Mouse (Mus musculus): ENCODE measurements around the gene Gm47985. TPM values are rescaled to one million over a fixed set of nuclear protein-coding genes. Genes with fewer than 3 reads are reported as not detected.

Gene Gm47985
- polyA plus RNA-seq, 1 experiment from 2014 or later = 0.23 TPM

GRCm38 (mm10) chr1:151157963-151158856, 24.1 kb upstream of the Gm47985 start:
- no peak overlapping the region for H3K9ac ChIP-seq
- peaks cover 12% of the 10 kb centered on the region for H3K4me1 ChIP-seq (replicated peaks)
- H3K4me3 ChIP-seq = no peak overlapping the region
- H3K9me3 ChIP-seq = no peaks in the 10 kb centered on the region
- H3K27ac ChIP-seq = 0 out of 2 replicates have a peak overlapping the region, but pooled peaks have one; percentile 40
- peak; percentile 75 for ATAC-seq (ENCODE audit: low FRiP score)
- no peaks in the 10 kb centered on the region for H3K36me3 ChIP-seq
- H3K27me3 ChIP-seq = no peaks in the 10 kb centered on the region
- WGBS = 27% methylated on average over 9 of the region's 9 CpGs
- H3K4me2 ChIP-seq = no peak overlapping the region

- peaks cover 12% of the 10 kb centered on the region for H3K4me1 ChIP-seq (replicated peaks)
- no peak overlapping the region for H3K4me2 ChIP-seq
- H3K27me3 ChIP-seq = no peaks in the 10 kb centered on the region
- no peak for ATAC-seq (ENCODE audit: low FRiP score)
- H3K27ac ChIP-seq = no peak overlapping the region
- no peak overlapping the region for H3K4me3 ChIP-seq
- H3K9ac ChIP-seq = no peak overlapping the region
- H3K9me3 ChIP-seq = no peaks in the 10 kb centered on the region
- no peaks in the 10 kb centered on the region for H3K36me3 ChIP-seq
- 86% methylated on average over 2 of the region's 2 CpGs for WGBS
These were observed 23.4 kb upstream of the Gm47985 start for GRCm38 (mm10) chr1:151158857-151159510.

GRCm38 (mm10) chr1:151166031-151166430, 16.3 kb upstream of the Gm47985 start:
- no peak for ATAC-seq (ENCODE audit: low FRiP score)
- Histone ChIP-seq H3K4me1 (replicated peaks) (peaks cover 15% of the 10 kb centered on the region), H3K9ac (no peak overlapping the region), H3K27ac (no peak overlapping the region), H3K27me3 (no peaks in the 10 kb centered on the region; the same call in 1 of the 2 replicates), H3K36me3 (no peaks in the 10 kb centered on the region), H3K4me3 (no peak overlapping the region), H3K4me2 (no peak overlapping the region), H3K9me3 (no peaks in the 10 kb centered on the region)
- 32% methylated on average over 8 of the region's 8 CpGs for WGBS

DNA sequence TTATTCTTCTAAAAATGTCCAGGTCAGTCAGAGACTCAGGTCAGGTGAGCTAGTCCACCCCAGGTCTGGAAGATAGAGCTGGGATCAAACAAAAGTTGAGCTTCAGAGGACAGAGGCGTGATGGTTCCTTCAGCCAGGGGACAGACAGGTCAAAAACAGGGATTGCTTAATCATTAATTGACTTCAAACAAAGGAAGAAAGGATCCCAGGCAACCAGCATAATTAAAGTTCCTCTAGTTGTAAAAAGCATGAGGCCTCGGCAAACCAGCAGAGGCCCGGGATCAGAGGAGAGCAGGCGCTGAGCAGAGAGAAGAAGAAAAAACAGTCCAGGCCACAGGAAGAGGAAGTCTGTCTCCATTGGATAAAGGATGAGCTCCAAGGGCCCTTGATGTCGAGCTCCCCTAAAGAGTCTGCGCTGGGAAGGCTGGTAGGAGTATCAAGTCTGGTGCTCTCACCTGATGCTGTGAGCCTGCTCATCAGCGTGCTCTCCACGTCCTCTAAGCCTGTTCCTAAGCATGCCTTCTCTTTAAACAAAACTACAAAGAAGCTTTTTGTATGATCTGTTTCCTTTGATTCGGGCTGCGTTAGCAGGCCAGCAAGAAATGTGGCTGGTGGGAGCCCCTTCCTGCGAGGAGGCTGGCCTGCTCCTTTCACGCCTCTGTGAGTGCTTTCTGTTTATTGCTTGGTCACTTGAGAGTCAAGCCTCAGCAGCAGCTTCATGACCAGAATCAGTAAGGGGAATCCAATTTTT, 14.9 kb upstream of the Gm47985 start:
- 0 out of 2 replicates have a peak overlapping the region, but pooled peaks have one; percentile 13 for H3K27ac ChIP-seq
- peak; percentile 70 for ATAC-seq (ENCODE audit: low FRiP score)
- WGBS = 16% methylated on average over 12 of the region's 12 CpGs
- no peaks in the 10 kb centered on the region for H3K9me3 ChIP-seq
- H3K27me3 ChIP-seq = no peaks in the 10 kb centered on the region; the same call in 1 of the 2 replicates
- no peak overlapping the region for H3K9ac ChIP-seq
- H3K4me2 ChIP-seq = no peak overlapping the region
- H3K4me1 ChIP-seq (replicated peaks) = peaks cover 15% of the 10 kb centered on the region
- no peaks in the 10 kb centered on the region for H3K36me3 ChIP-seq
- H3K4me3 ChIP-seq = no peak overlapping the region

- no peak for ATAC-seq (ENCODE audit: low FRiP score)
- H3K27ac ChIP-seq = no peak overlapping the region
- no peak overlapping the region for H3K4me2 ChIP-seq
- no peak overlapping the region for H3K9ac ChIP-seq
- no peaks in the 10 kb centered on the region; the same call in 1 of the 2 replicates for H3K27me3 ChIP-seq
- no peak overlapping the region for H3K4me3 ChIP-seq
- no peaks in the 10 kb centered on the region for H3K9me3 ChIP-seq
- H3K4me1 ChIP-seq (replicated peaks) = peaks cover 15% of the 10 kb centered on the region
- 71% methylated on average over 3 of the region's 3 CpGs for WGBS
- H3K36me3 ChIP-seq = no peaks in the 10 kb centered on the region
These were observed 13.7 kb upstream of the Gm47985 start for GRCm38 (mm10) chr1:151168637-151169036.

DNA sequence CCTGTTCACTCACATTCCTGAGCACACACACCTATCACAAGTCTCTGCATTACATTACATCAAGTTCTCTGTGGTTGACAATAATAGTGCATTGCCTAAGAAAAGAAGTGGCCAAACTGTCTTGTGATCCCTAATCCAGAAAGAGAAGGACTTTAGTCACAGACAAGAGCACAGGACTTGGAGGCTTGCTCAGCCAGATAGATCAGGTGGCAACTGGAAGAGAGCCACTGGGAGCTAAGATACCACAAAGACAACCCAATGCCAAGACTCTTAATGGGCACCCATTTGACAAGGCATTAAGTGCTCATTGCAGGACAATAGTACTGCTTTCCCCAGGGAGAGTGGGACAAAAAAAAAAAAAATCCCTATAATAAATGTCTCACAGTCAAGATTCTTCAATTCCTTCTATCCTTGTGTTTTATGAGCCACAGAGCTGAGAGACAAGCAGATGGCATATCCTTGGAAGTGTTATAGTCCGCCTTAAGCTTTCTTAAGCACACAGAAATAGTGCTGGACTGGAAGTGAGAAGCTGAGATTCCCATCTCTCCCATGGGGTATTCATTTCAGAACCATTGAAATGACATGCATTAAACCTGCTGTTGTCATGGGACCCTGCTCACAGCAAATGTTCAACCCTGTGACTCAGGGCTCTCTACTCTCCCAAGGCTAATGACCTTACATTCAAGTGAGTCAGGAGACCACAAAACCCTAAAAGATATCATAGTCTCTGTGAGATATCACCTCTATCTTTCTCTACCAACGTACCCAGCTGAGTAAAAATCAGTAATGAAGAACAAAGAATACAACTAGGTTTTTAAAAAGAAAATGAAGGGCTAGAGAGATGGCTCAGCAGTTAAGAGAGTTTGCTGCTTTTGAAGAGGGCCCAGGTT, 10.5 kb upstream of the Gm47985 start:
- ATAC-seq (ENCODE audit: low FRiP score) = no peak
- Histone ChIP-seq H3K4me3 (no peak overlapping the region), H3K36me3 (no peaks in the 10 kb centered on the region), H3K27me3 (no peaks in the 10 kb centered on the region), H3K9me3 (no peaks in the 10 kb centered on the region), H3K9ac (no peak overlapping the region), H3K4me1 (replicated peaks) (peaks cover 12% of the 10 kb centered on the region), H3K4me2 (no peak overlapping the region), H3K27ac (no peak overlapping the region)
- WGBS = 83% methylated on average over 2 of the region's 2 CpGs

DNA sequence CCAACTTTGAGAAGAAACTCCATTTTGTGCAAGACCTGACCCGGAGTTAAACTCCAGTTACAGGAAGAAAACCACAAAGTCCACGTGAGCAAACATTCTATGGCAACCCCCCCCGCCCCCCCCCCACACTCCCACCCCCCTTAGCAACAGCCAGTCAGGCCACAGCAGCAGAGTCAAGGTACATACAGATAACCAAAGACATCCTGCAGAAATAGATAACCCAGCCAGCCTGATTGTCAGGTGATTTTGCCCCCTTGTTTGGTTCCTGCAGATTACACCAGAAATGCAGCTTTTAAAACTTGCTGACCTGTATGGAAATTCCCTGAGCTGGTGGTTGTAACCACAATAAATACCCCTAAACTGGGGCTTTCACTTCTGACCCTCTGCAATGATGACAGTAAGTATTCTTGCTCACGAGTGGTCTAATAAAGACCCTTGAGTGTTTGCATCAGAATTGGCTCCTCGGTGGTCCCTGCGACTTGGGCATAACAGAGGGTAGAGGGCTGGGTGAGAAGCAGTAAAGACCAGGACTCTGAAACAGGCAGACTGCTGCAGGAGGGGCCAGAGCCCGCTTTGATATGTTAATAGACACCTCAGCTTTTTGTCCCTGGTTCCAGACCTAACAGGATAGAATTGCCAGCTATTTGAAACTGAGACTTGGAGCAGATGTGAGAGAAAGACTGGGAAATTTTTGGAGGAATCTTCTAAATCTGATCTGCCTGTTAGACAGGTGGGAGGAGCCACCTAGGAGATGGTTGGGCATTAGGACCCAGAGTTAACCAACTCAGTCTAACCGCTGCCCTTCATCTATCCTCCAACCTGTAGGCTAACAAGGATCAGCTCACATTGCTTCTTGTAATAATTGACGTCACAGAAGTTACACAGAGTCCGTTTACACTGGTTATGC, 5.1 kb upstream of the Gm47985 start:
- WGBS = 2% methylated on average over 9 of the region's 10 CpGs
- Histone ChIP-seq H3K4me2 (peak overlapping the region; percentile 46), H3K4me1 (replicated peaks) (peaks cover 14% of the 10 kb centered on the region), H3K36me3 (no peaks in the 10 kb centered on the region), H3K9me3 (no peaks in the 10 kb centered on the region), H3K27ac (0 out of 2 replicates have a peak overlapping the region, but pooled peaks have one; percentile 24), H3K9ac (no peak overlapping the region), H3K27me3 (no peaks in the 10 kb centered on the region), H3K4me3 (peak overlapping the region; percentile 15)
- peak; percentile 77 for ATAC-seq (ENCODE audit: low FRiP score)

DNA sequence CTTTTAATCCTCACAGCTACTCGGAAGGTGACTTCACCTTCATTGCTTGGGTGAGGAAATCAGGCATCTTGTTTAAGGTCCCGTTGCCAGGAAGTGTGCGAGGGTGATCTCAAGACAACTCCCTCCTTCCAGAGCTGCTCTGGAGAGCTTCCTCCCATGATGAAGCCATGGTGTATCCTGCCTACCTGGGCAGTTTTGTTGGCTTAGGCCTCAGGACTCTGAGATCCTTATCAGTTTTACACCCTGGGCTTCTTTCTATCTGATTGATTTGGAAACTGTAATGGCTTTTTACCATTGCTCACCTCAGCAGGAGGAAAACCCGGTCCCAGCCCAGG, 4.4 kb upstream of the Gm47985 start:
- H3K4me2 ChIP-seq = peak overlapping the region; percentile 46
- no peak overlapping the region for H3K9ac ChIP-seq
- H3K27me3 ChIP-seq = no peaks in the 10 kb centered on the region
- no peak for ATAC-seq (ENCODE audit: low FRiP score)
- H3K36me3 ChIP-seq = no peaks in the 10 kb centered on the region
- peaks cover 14% of the 10 kb centered on the region for H3K4me1 ChIP-seq (replicated peaks)
- no peaks in the 10 kb centered on the region for H3K9me3 ChIP-seq
- peak overlapping the region; percentile 15 for H3K4me3 ChIP-seq
- 6% methylated on average over 4 of the region's 4 CpGs for WGBS
- H3K27ac ChIP-seq = peak overlapping the region; percentile 24; the same call in 1 of the 2 replicates

DNA sequence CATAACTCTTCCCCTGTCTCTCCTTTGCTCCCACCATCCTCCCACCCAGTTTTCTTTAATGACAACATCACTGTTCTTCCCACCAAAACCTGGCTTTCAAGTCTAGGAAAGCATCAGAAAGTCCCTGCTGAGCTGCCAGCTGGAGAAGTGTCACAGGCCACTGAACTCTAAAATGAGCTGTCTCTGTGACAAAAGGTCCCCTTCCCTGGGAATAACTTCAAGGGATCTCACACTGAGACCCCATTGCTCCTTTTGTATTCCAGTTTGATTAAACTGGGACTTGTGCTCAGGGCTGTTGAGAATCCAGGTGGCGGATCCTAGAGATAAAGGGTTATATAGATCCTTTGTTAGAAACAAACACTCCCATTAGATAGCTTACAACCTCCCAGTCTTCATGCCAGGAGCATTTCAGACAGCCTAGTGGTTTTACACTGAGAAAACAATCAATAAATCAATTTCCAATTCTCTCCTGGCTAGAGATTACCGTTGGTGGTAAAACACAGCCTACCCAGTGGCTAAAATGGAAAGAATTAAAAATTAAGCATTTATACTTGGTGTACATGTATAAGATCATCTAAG, 3.7 kb upstream of the Gm47985 start:
- ATAC-seq (ENCODE audit: low FRiP score) = peak; percentile 52
- 19% methylated on average over 2 of the region's 2 CpGs for WGBS
- Histone ChIP-seq H3K36me3 (no peaks in the 10 kb centered on the region), H3K9ac (no peak overlapping the region), H3K4me1 (replicated peaks) (peaks cover 14% of the 10 kb centered on the region), H3K9me3 (no peaks in the 10 kb centered on the region), H3K4me2 (no peak overlapping the region), H3K27ac (0 out of 2 replicates have a peak overlapping the region, but pooled peaks have one; percentile 30), H3K27me3 (no peaks in the 10 kb centered on the region), H3K4me3 (no peak overlapping the region)

- no peak for ATAC-seq (ENCODE audit: low FRiP score)
These were observed 2.2 kb upstream of the Gm47985 start for GRCm38 (mm10) chr1:151180167-151180566.

More at GRCm38 (mm10) chr1:151180167-151180566, 2.2 kb upstream of the Gm47985 start:
- peaks cover 14% of the 10 kb centered on the region for H3K4me1 ChIP-seq (replicated peaks)
- H3K36me3 ChIP-seq = no peaks in the 10 kb centered on the region
- H3K4me3 ChIP-seq = no peak overlapping the region
- no peaks in the 10 kb centered on the region for H3K27me3 ChIP-seq
- H3K9me3 ChIP-seq = no peaks in the 10 kb centered on the region
- no peak overlapping the region for H3K27ac ChIP-seq
- 82% methylated on average over 2 of the region's 2 CpGs for whole genome bisulfite sequencing
- H3K4me2 ChIP-seq = no peak overlapping the region
- H3K9ac ChIP-seq = no peak overlapping the region
